Mouse (Mus musculus): Measurements from ENCODE around the gene Inhbb. TPM values are rescaled to one million over a fixed set of nuclear protein-coding genes. Genes with fewer than 3 reads are reported as not detected.

Inhbb gene
- polyA plus RNA-seq, 1 experiment from 2014 or later = 0.15 TPM

- Histone ChIP-seq H3K4me2 (ENCODE audit: low read depth, severe bottlenecking) (no peak overlapping the region), H3K9ac (ENCODE audit: low read length) (no peak overlapping the region), H3K36me3 (ENCODE audit: control insufficient read depth, insufficient read depth, low read length) (no peaks in the 10 kb centered on the region), H3K27me3 (ENCODE audit: control insufficient read depth, insufficient read depth, low read length) (peaks cover 22% of the 10 kb centered on the region), H3K4me3 (ENCODE audit: low read depth, low read length) (no peak overlapping the region), H3K4me1 (ENCODE audit: control insufficient read depth, insufficient read depth, low read length) (peaks cover 7% of the 10 kb centered on the region; the same call in 1 of the 2 replicates), H3K27ac (replicated peaks; ENCODE audit: low read depth, low read length) (no peak overlapping the region), H3K9me3 (ENCODE audit: control insufficient read depth, low read length) (no peaks in the 10 kb centered on the region)
- ATAC-seq (ENCODE audit: insufficient number of reproducible peaks, low FRiP score, low TSS enrichment, low read depth) (no peak), DNase-seq (ENCODE audit: low spot score) (no peak)
- 79% methylated on average over 8 of the region's 8 CpGs for WGBS
These were observed 6.9 kb downstream of the Inhbb start for GRCm38 (mm10) chr1:119415151-119415550.

GRCm38 (mm10) chr1:119410661-119411060 is 11.4 kb downstream of the Inhbb start:
- Histone ChIP-seq H3K27ac (replicated peaks; ENCODE audit: low read depth, low read length) (no peak overlapping the region), H3K9me3 (ENCODE audit: control insufficient read depth, low read length) (no peaks in the 10 kb centered on the region), H3K4me3 (ENCODE audit: low read depth, low read length) (no peak overlapping the region), H3K4me2 (ENCODE audit: low read depth, severe bottlenecking) (no peak overlapping the region), H3K27me3 (ENCODE audit: control insufficient read depth, insufficient read depth, low read length) (no peaks in the 10 kb centered on the region), H3K4me1 (ENCODE audit: control insufficient read depth, insufficient read depth, low read length) (no peaks in the 10 kb centered on the region), H3K36me3 (ENCODE audit: control insufficient read depth, insufficient read depth, low read length) (no peaks in the 10 kb centered on the region), H3K9ac (ENCODE audit: low read length) (no peak overlapping the region)
- DNase-seq (ENCODE audit: low spot score) (no peak), ATAC-seq (ENCODE audit: insufficient number of reproducible peaks, low FRiP score, low TSS enrichment, low read depth) (no peak)
- 79% methylated on average over 5 of the region's 5 CpGs for WGBS

GRCm38 (mm10) chr1:119409599-119410168 is 12.4 kb downstream of the Inhbb start:
- H3K27me3 ChIP-seq (ENCODE audit: control insufficient read depth, insufficient read depth, low read length) = no peaks in the 10 kb centered on the region
- H3K9ac ChIP-seq (ENCODE audit: low read length) = no peak overlapping the region
- no peak overlapping the region for H3K4me2 ChIP-seq (ENCODE audit: low read depth, severe bottlenecking)
- WGBS = 61% methylated on average over 5 of the region's 5 CpGs
- no peak overlapping the region for H3K27ac ChIP-seq (replicated peaks; ENCODE audit: low read depth, low read length)
- H3K36me3 ChIP-seq (ENCODE audit: control insufficient read depth, insufficient read depth, low read length) = no peaks in the 10 kb centered on the region
- H3K9me3 ChIP-seq (ENCODE audit: control insufficient read depth, low read length) = no peaks in the 10 kb centered on the region
- DNase-seq (ENCODE audit: low spot score) (no peak), ATAC-seq (ENCODE audit: insufficient number of reproducible peaks, low FRiP score, low TSS enrichment, low read depth) (no peak)
- no peaks in the 10 kb centered on the region for H3K4me1 ChIP-seq (ENCODE audit: control insufficient read depth, insufficient read depth, low read length)
- H3K4me3 ChIP-seq (ENCODE audit: low read depth, low read length) = no peak overlapping the region

- H3K4me2 ChIP-seq (ENCODE audit: low read depth, severe bottlenecking) = no peak overlapping the region
- no peaks in the 10 kb centered on the region for H3K36me3 ChIP-seq (ENCODE audit: control insufficient read depth, insufficient read depth, low read length)
- no peak overlapping the region for H3K4me3 ChIP-seq (ENCODE audit: low read depth, low read length)
- no peak for DNase-seq (ENCODE audit: low spot score)
- no peaks in the 10 kb centered on the region for H3K9me3 ChIP-seq (ENCODE audit: control insufficient read depth, low read length)
- no peak for ATAC-seq (ENCODE audit: insufficient number of reproducible peaks, low FRiP score, low TSS enrichment, low read depth)
- H3K9ac ChIP-seq (ENCODE audit: low read length) = no peak overlapping the region
- no peaks in the 10 kb centered on the region for H3K27me3 ChIP-seq (ENCODE audit: control insufficient read depth, insufficient read depth, low read length)
- 71% methylated on average over 7 of the region's 7 CpGs for WGBS
- no peak overlapping the region for H3K27ac ChIP-seq (replicated peaks; ENCODE audit: low read depth, low read length)
- no peaks in the 10 kb centered on the region for H3K4me1 ChIP-seq (ENCODE audit: control insufficient read depth, insufficient read depth, low read length)
These were observed 12.9 kb downstream of the Inhbb start for GRCm38 (mm10) chr1:119409106-119409505.

- ATAC-seq (ENCODE audit: insufficient number of reproducible peaks, low FRiP score, low TSS enrichment, low read depth) = no peak
- DNase-seq (ENCODE audit: low spot score) = no peak
- Histone ChIP-seq H3K4me2 (ENCODE audit: low read depth, severe bottlenecking) (no peak overlapping the region), H3K4me1 (ENCODE audit: control insufficient read depth, insufficient read depth, low read length) (no peaks in the 10 kb centered on the region), H3K27ac (replicated peaks; ENCODE audit: low read depth, low read length) (no peak overlapping the region), H3K36me3 (ENCODE audit: control insufficient read depth, insufficient read depth, low read length) (no peaks in the 10 kb centered on the region), H3K4me3 (ENCODE audit: low read depth, low read length) (no peak overlapping the region), H3K9ac (ENCODE audit: low read length) (no peak overlapping the region), H3K27me3 (ENCODE audit: control insufficient read depth, insufficient read depth, low read length) (no peaks in the 10 kb centered on the region), H3K9me3 (ENCODE audit: control insufficient read depth, low read length) (no peaks in the 10 kb centered on the region)
- WGBS = 42% methylated on average over 6 of the region's 6 CpGs
These were observed 14.2 kb downstream of the Inhbb start for GRCm38 (mm10) chr1:119407691-119408315.

- no peak for ATAC-seq (ENCODE audit: insufficient number of reproducible peaks, low FRiP score, low TSS enrichment, low read depth)
- H3K36me3 ChIP-seq (ENCODE audit: control insufficient read depth, insufficient read depth, low read length) = no peaks in the 10 kb centered on the region
- H3K4me1 ChIP-seq (ENCODE audit: control insufficient read depth, insufficient read depth, low read length) = no peaks in the 10 kb centered on the region
- H3K9ac ChIP-seq (ENCODE audit: low read length) = no peak overlapping the region
- no peaks in the 10 kb centered on the region for H3K27me3 ChIP-seq (ENCODE audit: control insufficient read depth, insufficient read depth, low read length)
- WGBS = 61% methylated on average over 3 of the region's 3 CpGs
- no peak overlapping the region for H3K4me2 ChIP-seq (ENCODE audit: low read depth, severe bottlenecking)
- H3K27ac ChIP-seq (replicated peaks; ENCODE audit: low read depth, low read length) = no peak overlapping the region
- DNase-seq (ENCODE audit: low spot score) = no peak
- H3K4me3 ChIP-seq (ENCODE audit: low read depth, low read length) = no peak overlapping the region
- H3K9me3 ChIP-seq (ENCODE audit: control insufficient read depth, low read length) = no peaks in the 10 kb centered on the region
These were observed 17.2 kb downstream of the Inhbb start for GRCm38 (mm10) chr1:119404798-119405197.

GRCm38 (mm10) chr1:119404341-119404740 is 17.7 kb downstream of the Inhbb start:
- no peak overlapping the region for H3K9ac ChIP-seq (ENCODE audit: low read length)
- ATAC-seq (ENCODE audit: insufficient number of reproducible peaks, low FRiP score, low TSS enrichment, low read depth) = no peak
- no peak overlapping the region for H3K27ac ChIP-seq (replicated peaks; ENCODE audit: low read depth, low read length)
- H3K4me2 ChIP-seq (ENCODE audit: low read depth, severe bottlenecking) = no peak overlapping the region
- H3K36me3 ChIP-seq (ENCODE audit: control insufficient read depth, insufficient read depth, low read length) = no peaks in the 10 kb centered on the region
- H3K27me3 ChIP-seq (ENCODE audit: control insufficient read depth, insufficient read depth, low read length) = no peaks in the 10 kb centered on the region
- H3K4me3 ChIP-seq (ENCODE audit: low read depth, low read length) = no peak overlapping the region
- no peak for DNase-seq (ENCODE audit: low spot score)
- no peaks in the 10 kb centered on the region for H3K9me3 ChIP-seq (ENCODE audit: control insufficient read depth, low read length)
- H3K4me1 ChIP-seq (ENCODE audit: control insufficient read depth, insufficient read depth, low read length) = no peaks in the 10 kb centered on the region
- WGBS = 79% methylated on average over 4 of the region's 4 CpGs

GRCm38 (mm10) chr1:119401249-119401648 is 20.8 kb downstream of the Inhbb start:
- Histone ChIP-seq H3K4me1 (ENCODE audit: control insufficient read depth, insufficient read depth, low read length) (no peaks in the 10 kb centered on the region), H3K4me2 (ENCODE audit: low read depth, severe bottlenecking) (no peak overlapping the region), H3K27me3 (ENCODE audit: control insufficient read depth, insufficient read depth, low read length) (no peaks in the 10 kb centered on the region), H3K9me3 (ENCODE audit: control insufficient read depth, low read length) (no peaks in the 10 kb centered on the region), H3K36me3 (ENCODE audit: control insufficient read depth, insufficient read depth, low read length) (no peaks in the 10 kb centered on the region), H3K27ac (replicated peaks; ENCODE audit: low read depth, low read length) (no peak overlapping the region), H3K9ac (ENCODE audit: low read length) (no peak overlapping the region), H3K4me3 (ENCODE audit: low read depth, low read length) (no peak overlapping the region)
- ATAC-seq (ENCODE audit: insufficient number of reproducible peaks, low FRiP score, low TSS enrichment, low read depth) = no peak
- 68% methylated on average over 4 of the region's 4 CpGs for WGBS
- DNase-seq (ENCODE audit: low spot score) = no peak

GRCm38 (mm10) chr1:119398640-119399039 is 23.4 kb downstream of the Inhbb start:
- DNase-seq (ENCODE audit: low spot score) = no peak
- no peaks in the 10 kb centered on the region for H3K27me3 ChIP-seq (ENCODE audit: control insufficient read depth, insufficient read depth, low read length)

More at GRCm38 (mm10) chr1:119398640-119399039, 23.4 kb downstream of the Inhbb start:
- Histone ChIP-seq H3K36me3 (ENCODE audit: control insufficient read depth, insufficient read depth, low read length) (no peaks in the 10 kb centered on the region), H3K27ac (replicated peaks; ENCODE audit: low read depth, low read length) (no peak overlapping the region), H3K9ac (ENCODE audit: low read length) (no peak overlapping the region), H3K9me3 (ENCODE audit: control insufficient read depth, low read length) (no peaks in the 10 kb centered on the region), H3K4me1 (ENCODE audit: control insufficient read depth, insufficient read depth, low read length) (no peaks in the 10 kb centered on the region), H3K4me2 (ENCODE audit: low read depth, severe bottlenecking) (no peak overlapping the region), H3K4me3 (ENCODE audit: low read depth, low read length) (no peak overlapping the region)
- 83% methylated on average over 2 of the region's 2 CpGs for WGBS
- ATAC-seq (ENCODE audit: insufficient number of reproducible peaks, low FRiP score, low TSS enrichment, low read depth) = no peak
